Mouse (Mus musculus): Measurements from ENCODE around the gene Ell. TPM values are rescaled to one million over a fixed set of nuclear protein-coding genes. Genes with fewer than 3 reads are reported as not detected.

The Ell gene
- 15.9 TPM in 2 replicates for polyA plus RNA-seq (2015; fragmentation: Nextera tagmentation; extraction: Ambion mirVana)

DNA sequence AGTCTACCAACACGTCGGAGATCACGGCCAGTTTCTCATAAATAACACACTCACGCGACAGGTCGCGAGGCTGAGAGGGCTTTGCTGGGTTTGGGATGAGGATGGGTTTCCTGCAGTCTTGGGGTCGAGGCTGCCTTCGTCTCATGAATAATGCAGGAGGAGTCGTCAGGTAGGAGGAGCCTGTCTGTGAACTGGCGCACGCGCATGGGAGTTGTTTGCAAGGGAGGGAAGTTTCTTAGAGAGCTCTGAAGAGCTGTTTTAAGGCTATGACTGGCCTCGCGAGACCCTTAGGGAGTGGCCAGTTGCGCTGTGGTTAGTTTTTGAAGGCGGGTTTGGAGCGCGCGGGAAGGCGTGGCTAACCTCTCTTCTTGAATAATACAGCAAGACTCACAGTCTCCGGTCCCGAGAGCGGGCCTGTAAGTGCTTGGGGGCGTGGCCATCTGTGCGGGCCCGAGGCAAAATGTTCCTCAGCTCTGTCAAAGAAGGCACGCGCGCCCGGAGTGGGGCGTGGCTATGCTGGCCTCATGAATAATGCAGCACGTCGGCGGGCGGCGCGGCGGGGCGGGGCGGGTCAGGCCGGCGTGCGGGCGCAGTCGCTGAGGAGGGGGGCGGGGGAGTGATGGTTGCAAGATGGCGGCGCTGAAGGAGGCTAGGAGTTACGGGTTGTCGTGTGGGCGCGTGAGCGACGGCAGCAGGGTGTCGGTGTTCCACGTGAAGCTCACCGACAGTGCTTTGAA is at the start of gene Ell:
Ell (plus strand) TSS at position 381 of the 737 bp plus-strand sequence.
- H3K4me2 ChIP-seq (replicated peaks) = peak within 1 kb of the TSS; percentile 97
- H3K36me3 ChIP-seq = peaks cover 13% of the 10 kb centered on the region; the same call in 1 of the 2 replicates
- H3K4me3 ChIP-seq (replicated peaks) = peak within 1 kb of the TSS; percentile 79
- H3K9me3 ChIP-seq = no peaks in the 10 kb centered on the region
- WGBS = under 1% methylated on average over 58 of the region's 58 CpGs
- peak; percentile 93 for ATAC-seq
- no peaks in the 10 kb centered on the region for H3K27me3 ChIP-seq (replicated peaks)
- H3K27ac ChIP-seq = peak within 1 kb of the TSS; percentile 90
- peak within 1 kb of the TSS; percentile 87 for H3K9ac ChIP-seq
- H3K4me1 ChIP-seq (replicated peaks) = peaks cover 30% of the 10 kb centered on the region

- Histone ChIP-seq H3K27ac (no peak overlapping the region), H3K4me3 (replicated peaks) (peak overlapping the region; percentile 30), H3K4me2 (replicated peaks) (peak overlapping the region; percentile 60), H3K9ac (no peak overlapping the region), H3K36me3 (no peaks in the 10 kb centered on the region), H3K4me1 (replicated peaks) (peaks cover 52% of the 10 kb centered on the region), H3K9me3 (no peaks in the 10 kb centered on the region), H3K27me3 (replicated peaks) (peaks cover 97% of the 10 kb centered on the region)
- no peak for ATAC-seq
- 1% methylated on average over 30 of the region's 41 CpGs for WGBS
Measured at GRCm38 (mm10) chr8:70489576-70489975, 49.7 kb upstream of the Ell start.

GRCm38 (mm10) chr8:70490061-70490879 is 49.0 kb upstream of the Ell start:
- H3K4me2 ChIP-seq (replicated peaks) = no peak overlapping the region

DNA sequence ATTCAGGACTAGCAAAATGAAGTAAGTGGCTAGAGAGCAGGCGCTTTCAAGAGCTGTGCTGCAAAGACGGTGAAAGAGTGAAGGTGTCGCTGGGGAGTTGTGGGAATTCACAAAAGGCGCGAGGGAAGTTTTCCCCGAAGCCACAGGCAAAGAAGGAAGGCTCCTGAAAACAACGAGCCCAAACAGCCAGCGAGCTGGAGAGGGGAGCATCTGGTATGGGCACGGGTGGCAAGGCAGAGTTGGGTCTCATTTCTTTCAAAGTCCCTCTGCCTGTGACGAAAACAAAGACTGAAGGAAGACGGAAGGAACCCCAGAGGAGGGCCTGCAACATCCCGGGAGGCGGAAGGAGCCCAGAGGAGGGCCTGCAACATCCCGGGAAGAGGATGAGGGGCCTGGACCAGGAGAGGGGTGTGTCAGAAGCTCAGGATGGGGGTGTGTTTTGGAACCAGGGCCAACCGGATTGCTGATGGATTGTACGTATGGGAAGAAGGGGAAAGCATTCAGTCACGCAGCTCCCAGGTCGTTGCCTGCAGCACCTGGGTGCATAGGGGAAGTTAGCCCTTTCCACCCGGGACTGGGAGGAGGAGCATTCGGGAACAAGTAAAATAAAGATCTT is 48.3 kb upstream of the Ell start:
- Histone ChIP-seq H3K36me3 (no peaks in the 10 kb centered on the region), H3K9me3 (no peaks in the 10 kb centered on the region), H3K4me2 (replicated peaks) (no peak overlapping the region), H3K27ac (no peak overlapping the region), H3K27me3 (replicated peaks) (peaks cover 97% of the 10 kb centered on the region), H3K9ac (no peak overlapping the region), H3K4me1 (replicated peaks) (peaks cover 58% of the 10 kb centered on the region), H3K4me3 (replicated peaks) (no peak overlapping the region)
- ATAC-seq = no peak
- WGBS = 5% methylated on average over 20 of the region's 20 CpGs

More at GRCm38 (mm10) chr8:70490061-70490879, 49.0 kb upstream of the Ell start:
- Histone ChIP-seq H3K9me3 (no peaks in the 10 kb centered on the region), H3K27ac (no peak overlapping the region), H3K27me3 (replicated peaks) (peaks cover 97% of the 10 kb centered on the region), H3K36me3 (no peaks in the 10 kb centered on the region), H3K4me1 (replicated peaks) (peaks cover 53% of the 10 kb centered on the region), H3K9ac (no peak overlapping the region), H3K4me3 (replicated peaks) (no peak overlapping the region)
- no peak for ATAC-seq
- 17% methylated on average over 10 of the region's 10 CpGs for WGBS

DNA sequence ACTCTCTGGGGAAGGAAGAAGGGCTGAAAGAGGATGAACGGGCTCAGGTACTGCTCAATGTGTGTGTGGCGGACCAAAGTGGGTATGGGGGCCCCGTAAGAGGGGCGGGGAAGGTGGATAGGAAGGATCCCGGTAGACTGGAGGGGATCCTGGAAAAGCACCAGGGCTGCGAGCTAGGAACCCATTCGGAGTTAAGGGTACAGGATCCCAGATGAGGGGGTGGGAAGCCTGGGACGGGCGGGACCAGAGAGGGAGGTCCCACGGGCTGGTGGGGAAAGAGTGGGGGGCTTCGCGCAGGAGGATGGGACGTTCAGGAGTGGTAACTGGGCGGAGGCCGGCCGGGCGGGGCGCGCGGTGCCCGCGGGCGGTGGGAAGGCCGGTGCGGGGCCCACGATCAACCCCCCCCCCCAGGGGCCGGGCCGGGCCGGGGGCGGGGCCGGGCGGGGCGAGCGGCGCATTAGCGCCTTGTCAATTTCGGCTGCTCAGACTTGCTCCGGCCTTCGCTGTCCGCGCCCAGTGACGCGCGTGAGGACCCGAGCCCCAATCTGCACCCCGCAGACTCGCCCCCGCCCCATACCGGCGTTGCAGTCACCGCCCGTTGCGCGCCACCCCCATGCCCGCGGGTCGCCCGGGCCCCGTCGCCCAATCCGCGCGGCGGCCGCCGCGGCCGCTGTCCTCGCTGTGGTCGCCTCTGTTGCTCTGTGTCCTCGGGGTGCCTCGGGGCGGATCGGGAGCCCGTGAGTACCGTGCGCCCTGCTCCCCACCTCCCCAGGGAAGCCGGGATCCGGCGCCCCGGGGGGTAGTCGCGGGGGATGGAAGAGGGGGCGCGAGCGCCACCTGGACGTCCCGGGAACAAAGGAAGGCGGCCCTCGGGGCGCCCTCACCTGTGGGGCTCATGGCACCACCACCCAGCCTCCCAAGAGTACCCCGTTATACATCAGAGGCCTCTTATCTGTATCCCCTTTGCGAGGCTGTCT is 46.3 kb upstream of the Ell start, which contains the start of gene Crlf1:
Crlf1 (plus strand) TSS at position 495 of the 977 bp plus-strand sequence.
- Histone ChIP-seq H3K36me3 (no peaks in the 10 kb centered on the region), H3K27ac (no peak within 1 kb of the TSS), H3K9ac (0 out of 2 replicates have a peak within 1 kb of the TSS, but pooled peaks have one; percentile 10), H3K4me3 (replicated peaks) (peak within 1 kb of the TSS; percentile 41), H3K4me1 (replicated peaks) (peaks cover 54% of the 10 kb centered on the region), H3K4me2 (replicated peaks) (peak within 1 kb of the TSS; percentile 84), H3K27me3 (replicated peaks) (peaks cover 99% of the 10 kb centered on the region), H3K9me3 (no peaks in the 10 kb centered on the region)
- WGBS = under 1% methylated on average over 65 of the region's 93 CpGs
- 0 out of 2 replicates have a peak, but pooled peaks have one; percentile 26 for ATAC-seq

- peaks cover 45% of the 10 kb centered on the region for H3K4me1 ChIP-seq (replicated peaks)
- H3K27ac ChIP-seq = no peak overlapping the region
Measured at GRCm38 (mm10) chr8:70493692-70494415, 45.4 kb upstream of the Ell start.

DNA sequence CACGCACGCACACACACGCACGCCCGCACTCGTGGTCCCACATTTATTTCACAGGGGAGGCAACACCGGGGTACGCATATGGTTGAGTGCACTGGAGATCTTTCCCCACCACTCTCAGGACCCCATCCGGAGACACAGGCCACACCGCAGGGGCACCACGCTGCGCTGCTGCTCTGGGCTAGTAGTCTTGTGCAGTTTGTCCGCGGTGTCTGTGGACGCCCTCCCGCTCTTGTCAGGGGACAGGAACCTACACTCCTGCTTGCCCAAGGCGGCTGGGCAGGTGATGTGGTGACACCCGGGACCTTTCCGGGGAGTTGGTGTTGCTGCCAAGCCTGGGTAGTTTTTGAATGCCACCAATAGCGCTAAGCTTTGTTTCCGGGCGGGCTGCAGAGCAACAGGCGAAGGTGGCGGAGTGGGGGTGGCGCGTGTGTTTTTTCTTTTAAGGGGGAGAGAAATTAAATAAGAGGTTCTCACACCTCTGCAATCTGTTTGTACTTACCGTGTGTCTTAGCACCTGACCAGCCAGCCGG is 44.8 kb upstream of the Ell start:
- H3K9ac ChIP-seq = no peak overlapping the region
- no peaks in the 10 kb centered on the region for H3K9me3 ChIP-seq
- no peak overlapping the region for H3K4me2 ChIP-seq (replicated peaks)
- no peak overlapping the region for H3K27ac ChIP-seq
- H3K4me3 ChIP-seq (replicated peaks) = no peak overlapping the region
- no peaks in the 10 kb centered on the region for H3K36me3 ChIP-seq
- WGBS = 3% methylated on average over 28 of the region's 28 CpGs
- H3K4me1 ChIP-seq (replicated peaks) = peaks cover 39% of the 10 kb centered on the region
- H3K27me3 ChIP-seq (replicated peaks) = peaks cover 98% of the 10 kb centered on the region
- no peak for ATAC-seq

More at GRCm38 (mm10) chr8:70493692-70494415, 45.4 kb upstream of the Ell start:
- H3K4me3 ChIP-seq (replicated peaks) = peak overlapping the region; percentile 41; the same call in 1 of the 2 replicates
- no peaks in the 10 kb centered on the region for H3K9me3 ChIP-seq
- H3K36me3 ChIP-seq = no peaks in the 10 kb centered on the region
- no peak overlapping the region for H3K9ac ChIP-seq
- 1% methylated on average over 47 of the region's 47 CpGs for WGBS
- H3K27me3 ChIP-seq (replicated peaks) = peaks cover 98% of the 10 kb centered on the region
- no peak for ATAC-seq
- peak overlapping the region; percentile 84 for H3K4me2 ChIP-seq (replicated peaks)

- Histone ChIP-seq H3K4me1 (replicated peaks) (peaks cover 36% of the 10 kb centered on the region), H3K4me2 (replicated peaks) (no peak overlapping the region), H3K9ac (no peak overlapping the region), H3K9me3 (no peaks in the 10 kb centered on the region), H3K27ac (no peak overlapping the region), H3K36me3 (no peaks in the 10 kb centered on the region), H3K27me3 (replicated peaks) (peaks cover 98% of the 10 kb centered on the region), H3K4me3 (replicated peaks) (no peak overlapping the region)
- no peak for ATAC-seq
- WGBS = 1% methylated on average over 21 of the region's 21 CpGs
Measured at GRCm38 (mm10) chr8:70495001-70495770, 44.1 kb upstream of the Ell start.

GRCm38 (mm10) chr8:70495771-70496062 is 43.5 kb upstream of the Ell start:
- 6% methylated on average over 12 of the region's 12 CpGs for WGBS
- H3K27ac ChIP-seq = no peak overlapping the region
- H3K9ac ChIP-seq = no peak overlapping the region
- no peaks in the 10 kb centered on the region for H3K9me3 ChIP-seq
- peaks cover 40% of the 10 kb centered on the region for H3K4me1 ChIP-seq (replicated peaks)
- H3K4me3 ChIP-seq (replicated peaks) = no peak overlapping the region
- no peaks in the 10 kb centered on the region for H3K36me3 ChIP-seq
- ATAC-seq = no peak
- H3K4me2 ChIP-seq (replicated peaks) = no peak overlapping the region
- H3K27me3 ChIP-seq (replicated peaks) = peaks cover 98% of the 10 kb centered on the region
